Mouse (Mus musculus): ENCODE data around the gene Msln.
A peak's percentile ranks its signal among the peaks of the same experiment; 100 is the strongest.

Msln gene

GRCm38 (mm10) chr17:25754241-25754640 lies at the start of gene Msln:
Gene Msln (minus strand): TSS chr17:25754378.
- DNase-seq (ENCODE audit: low read depth, low spot score): no peak

DNA sequence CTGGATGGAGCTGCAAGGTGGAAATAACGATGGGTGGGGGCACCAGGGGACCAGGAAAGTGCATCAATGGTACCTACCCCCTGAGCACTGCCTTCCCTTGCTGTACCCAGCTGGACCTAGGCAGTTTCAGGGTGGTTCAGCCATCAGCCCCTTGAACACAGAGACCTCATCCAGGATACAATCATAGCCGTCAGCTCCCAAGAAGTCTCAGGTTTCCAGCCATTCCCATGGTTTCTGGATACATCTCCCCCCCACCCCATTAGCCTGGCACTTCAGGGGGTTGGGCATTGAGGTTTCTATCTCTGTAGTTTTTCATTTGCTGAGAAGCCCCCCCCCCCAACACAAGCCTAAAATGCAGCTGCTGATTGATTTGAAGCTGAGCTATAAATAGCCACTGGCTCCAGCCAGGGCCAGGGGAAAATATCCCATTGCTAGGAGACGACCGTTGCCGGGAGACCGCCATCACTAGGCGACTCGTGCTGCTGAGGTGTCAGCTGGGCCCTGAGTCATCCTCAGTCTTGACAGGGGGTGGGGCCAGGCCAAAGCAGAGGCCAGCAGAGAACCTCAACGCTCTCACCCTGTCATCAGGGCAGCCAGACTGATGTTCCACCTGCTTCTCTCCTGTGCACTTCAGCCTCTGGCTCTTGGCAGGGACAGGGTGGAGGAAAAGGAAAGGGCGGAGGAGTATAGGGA lies 48.8 kb upstream of the Msln start:
- DNase-seq (ENCODE audit: low read depth, low spot score): no peak

DNA sequence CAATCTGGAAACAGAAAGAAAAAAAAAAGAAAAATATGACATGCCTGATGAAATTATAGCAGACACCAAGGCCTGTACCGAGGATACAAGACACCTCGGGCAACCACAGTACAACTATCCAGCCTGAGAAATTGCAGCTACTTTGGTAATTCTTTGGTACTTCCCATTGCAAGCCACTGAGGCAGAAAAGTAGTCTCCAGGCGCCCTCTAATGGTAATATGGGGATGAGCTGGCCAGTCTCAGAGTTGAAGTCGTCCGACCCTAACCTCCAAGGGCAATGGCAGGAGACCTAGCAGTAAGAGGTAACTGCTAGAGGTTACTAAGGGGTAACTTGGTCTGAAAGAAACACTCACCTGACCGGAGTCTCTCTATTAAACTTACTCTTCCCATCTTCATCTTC lies 46.9 kb upstream of the Msln start:
- peak; percentile 87 for DNase-seq (ENCODE audit: low read depth, low spot score)

- DNase-seq (ENCODE audit: low read depth, low spot score): peak; percentile 87
Observed at GRCm38 (mm10) chr17:25796951-25797369, 42.8 kb upstream of the Msln start, which contains the start of gene Metrn. Gene Metrn (minus strand): TSS chr17:25797136.

- peak; percentile 22 for DNase-seq (ENCODE audit: low read depth, low spot score)
Observed at GRCm38 (mm10) chr17:25796211-25796771, 42.1 kb upstream of the Msln start.

- no peak for DNase-seq (ENCODE audit: low read depth, low spot score)
Observed at GRCm38 (mm10) chr17:25795609-25796092, 41.5 kb upstream of the Msln start, which contains the start of gene AC134908.4. Gene AC134908.4 (minus strand): TSS chr17:25795659.

DNA sequence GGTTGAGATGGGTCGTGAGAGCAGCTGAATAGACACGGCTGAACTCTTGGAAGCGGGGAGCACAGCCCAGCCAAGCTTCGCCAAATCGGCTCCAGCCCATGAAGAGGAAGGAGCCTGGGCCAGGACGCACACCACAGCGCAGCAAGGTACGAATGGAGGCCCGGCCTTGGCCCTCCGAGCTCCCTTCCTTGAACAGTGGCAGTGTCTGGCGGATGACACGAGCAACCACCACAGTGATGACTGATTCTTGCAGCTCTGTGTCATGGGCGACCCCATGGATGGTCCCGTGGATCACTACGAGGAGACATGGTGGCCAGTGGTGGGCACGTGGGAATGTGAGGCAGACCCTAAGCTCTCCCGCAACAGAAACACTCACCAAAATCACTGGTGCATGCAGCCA lies 40.8 kb upstream of the Msln start:
- no peak for DNase-seq (ENCODE audit: low read depth, low spot score)

GRCm38 (mm10) chr17:25794197-25794596 lies 40.0 kb upstream of the Msln start:
- no peak for DNase-seq (ENCODE audit: low read depth, low spot score)

DNA sequence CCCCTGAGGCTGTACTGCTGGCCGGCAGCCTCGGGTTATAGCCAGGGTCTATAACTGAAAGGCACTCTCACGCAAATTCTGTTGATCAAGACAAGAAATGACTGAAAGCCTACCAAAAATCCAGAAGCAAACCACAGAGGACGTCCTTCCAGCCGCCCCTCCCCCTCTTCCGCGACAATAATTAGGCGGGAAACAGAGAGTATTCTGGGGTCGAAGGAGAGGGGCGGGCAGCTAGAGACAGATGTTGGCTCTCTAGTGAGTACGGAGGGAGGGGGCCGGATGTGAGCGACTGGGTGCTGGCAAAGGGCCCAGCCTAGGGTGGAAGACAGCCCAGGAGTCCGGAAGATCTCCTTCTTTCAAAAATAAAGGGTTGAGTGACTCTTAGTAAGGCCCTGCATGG lies 38.4 kb upstream of the Msln start, which contains the start of gene Fam173a:
TSS of gene Fam173a (minus strand) at position 287 of the 400 bp plus-strand sequence.
- peak; percentile 89 for DNase-seq (ENCODE audit: low read depth, low spot score)

DNA sequence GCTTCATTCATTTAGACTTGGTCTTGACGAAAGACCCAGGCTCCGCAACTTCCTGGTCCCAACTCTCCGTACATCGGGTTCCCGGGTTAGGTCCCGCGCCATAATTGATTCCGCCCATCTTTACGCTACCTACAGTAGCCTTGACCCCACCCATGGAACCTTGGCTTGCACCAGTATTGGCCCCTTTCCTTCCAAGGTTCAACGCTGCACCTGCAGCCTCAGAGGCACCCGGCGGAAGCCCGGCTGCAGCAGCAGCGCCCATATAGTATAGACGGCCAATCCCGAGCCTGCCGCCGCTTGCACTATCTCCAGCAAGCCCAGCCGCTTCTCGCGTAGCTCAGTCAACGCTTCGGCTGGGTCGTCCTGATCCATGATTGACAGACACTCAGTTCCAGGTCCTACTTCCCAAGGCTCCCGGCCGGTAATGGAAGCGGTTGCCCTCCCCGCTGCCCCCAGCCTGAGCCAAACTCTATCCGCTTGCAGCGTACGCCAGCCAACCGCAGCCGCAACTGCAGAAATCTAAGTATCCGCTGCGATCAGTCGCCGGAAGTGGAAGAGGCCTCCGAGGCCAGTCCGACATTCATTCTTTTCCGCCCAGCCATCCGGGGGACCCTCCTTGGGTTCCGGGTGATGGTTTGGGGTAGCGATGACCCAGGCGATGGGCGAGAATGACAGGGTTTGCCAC lies 37.8 kb upstream of the Msln start:
- peak; percentile 91 for DNase-seq (ENCODE audit: low read depth, low spot score)

DNA sequence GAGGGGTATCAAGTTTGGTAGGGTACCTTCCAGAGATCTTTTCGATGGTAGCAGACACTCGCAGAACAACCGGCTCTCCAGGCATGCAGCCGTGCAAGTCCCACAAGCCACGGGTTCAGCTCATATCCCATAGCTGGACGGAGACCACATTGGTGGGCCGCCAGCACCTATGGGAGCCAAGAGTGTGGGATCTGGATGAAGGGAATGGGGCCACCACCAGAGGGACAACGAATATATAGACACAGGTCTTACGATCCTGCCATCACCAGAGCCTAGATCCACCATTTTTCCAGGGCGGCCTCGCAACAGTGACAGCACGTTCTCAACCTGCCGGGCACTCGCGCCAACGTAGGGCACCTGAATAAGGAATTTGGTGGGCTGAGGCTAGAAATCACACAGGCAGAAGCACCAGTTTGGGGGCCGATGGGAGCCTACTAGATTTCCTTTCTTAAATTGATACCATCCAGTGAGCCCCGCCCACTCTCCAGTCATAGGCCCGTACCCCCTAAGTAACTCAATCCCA lies 37.2 kb upstream of the Msln start:
- DNase-seq (ENCODE audit: low read depth, low spot score): no peak

DNA sequence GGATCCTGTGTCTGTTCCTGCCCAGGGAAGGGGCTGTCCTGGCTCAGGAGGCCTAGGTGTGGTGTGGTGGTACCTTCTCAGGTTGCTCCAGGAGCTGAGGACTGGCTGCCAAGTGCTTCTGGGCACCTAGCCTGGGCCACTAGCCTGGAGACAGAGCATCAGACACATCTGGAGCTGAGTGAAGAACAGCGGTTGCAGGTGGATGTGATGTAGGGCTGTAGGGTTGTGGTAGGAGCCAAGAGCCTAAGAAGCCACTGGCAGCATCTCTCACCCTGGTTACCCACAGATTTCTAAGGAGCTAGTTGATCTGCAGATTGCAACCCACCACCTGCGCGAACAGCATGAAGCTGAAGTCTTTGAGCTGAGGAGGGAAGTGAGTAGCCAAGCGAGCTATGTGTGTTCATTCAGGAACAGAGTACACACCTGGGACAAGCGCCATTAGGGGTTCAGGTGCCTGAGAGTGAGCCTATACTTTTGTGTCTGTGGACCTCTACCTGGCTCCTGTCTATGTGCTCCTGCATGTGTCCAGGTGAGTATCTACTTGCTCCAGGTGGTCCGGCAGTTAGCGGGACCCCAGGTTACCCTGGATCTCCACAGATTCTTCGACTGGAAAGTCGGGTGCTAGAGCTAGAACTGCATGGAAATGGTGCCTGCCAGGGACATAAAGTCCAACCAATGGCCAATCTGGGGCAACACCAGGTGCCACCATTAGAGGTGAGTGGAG lies 32.8 kb upstream of the Msln start:
- DNase-seq (ENCODE audit: low read depth, low spot score): no peak

- no peak for DNase-seq (ENCODE audit: low read depth, low spot score)
Observed at GRCm38 (mm10) chr17:25786280-25786679, 32.1 kb upstream of the Msln start, which contains the start of gene Ccdc78. Gene Ccdc78 (plus strand): TSS chr17:25786580.

DNA sequence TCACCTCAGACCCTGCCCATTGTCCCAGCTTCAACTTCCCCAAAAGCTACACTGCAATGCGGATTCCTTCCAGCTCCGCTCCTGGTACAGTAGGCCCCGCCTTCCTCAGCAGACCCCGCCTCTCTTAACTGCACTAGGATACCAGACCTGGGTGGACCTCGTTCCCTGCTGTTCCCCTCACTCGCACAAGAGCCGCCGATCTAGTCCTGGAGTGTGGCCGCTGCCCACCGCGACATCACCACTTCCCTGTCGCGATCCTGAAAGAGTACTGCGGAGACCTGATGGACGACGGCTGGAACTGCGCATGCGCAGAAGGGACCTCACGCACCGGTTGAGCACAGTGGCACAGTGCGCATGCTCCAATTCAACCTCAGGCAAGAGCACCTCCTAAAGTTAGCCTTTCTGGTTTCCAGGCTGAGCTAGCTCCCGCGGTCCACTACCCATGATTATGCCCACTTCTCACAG lies 31.1 kb upstream of the Msln start, which contains the start of gene Haghl:
TSS of gene Haghl (minus strand) at position 393 of the 465 bp plus-strand sequence.
- DNase-seq (ENCODE audit: low read depth, low spot score): peak; percentile 98

- no peak for DNase-seq (ENCODE audit: low read depth, low spot score)
Observed at GRCm38 (mm10) chr17:25783861-25784574, 29.8 kb upstream of the Msln start.

- no peak for DNase-seq (ENCODE audit: low read depth, low spot score)
Observed at GRCm38 (mm10) chr17:25783086-25783485, 28.9 kb upstream of the Msln start.

- DNase-seq (ENCODE audit: low read depth, low spot score): no peak
Observed at GRCm38 (mm10) chr17:25781339-25781738, 27.2 kb upstream of the Msln start.

DNA sequence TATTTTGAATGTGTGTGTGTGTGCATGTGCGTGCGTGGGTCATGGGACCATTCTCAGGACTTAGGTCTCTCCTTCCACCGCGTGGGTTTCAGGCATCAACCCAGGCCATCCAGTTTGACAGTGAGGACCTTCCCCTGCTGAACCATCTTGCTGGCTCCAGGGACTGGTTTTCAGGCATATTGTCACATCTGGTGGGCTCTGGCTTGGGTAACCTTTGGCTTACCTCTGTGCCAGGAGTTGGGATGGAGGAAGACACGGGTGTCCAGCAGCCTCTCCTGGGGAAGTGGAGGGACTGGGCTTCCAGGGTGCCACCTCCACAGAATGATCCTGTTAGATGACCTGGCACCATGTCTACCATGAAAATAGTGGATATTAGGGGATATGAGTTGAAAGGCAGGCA lies 23.8 kb upstream of the Msln start:
- no peak for DNase-seq (ENCODE audit: low read depth, low spot score)

GRCm38 (mm10) chr17:25775318-25776062 lies 21.3 kb upstream of the Msln start:
- DNase-seq (ENCODE audit: low read depth, low spot score): no peak
